Mouse (Mus musculus) forebrain, embryonic 16.5 days (tissue): ENCODE data around the gene Rph3al. TPM values are rescaled to one million over a fixed set of nuclear protein-coding genes. Genes with fewer than 3 reads are reported as not detected.

Experiments used
- ATAC-seq: fragments of 200-750 bp; cut with Nextera tagmentation; 2 replicates; pipeline ENCODE4 v1.8.0; 2017; ENCODE audit warnings: mild to moderate bottlenecking, moderate library complexity
- H3K27ac ChIP-seq: fragments of 300-500 bp; sonication (generic); 2 replicates; pipeline ENCODE4 v1.5.1; 2014; ENCODE audit warnings: low read length, control low read depth
- H3K27me3 ChIP-seq: fragments of 300-500 bp; sonication (generic); replicated peaks from 2 replicates; pipeline ENCODE4 v1.6.1; 2014; ENCODE audit warnings: low read length; ENCODE audit not compliant: control insufficient read depth, insufficient read depth
- H3K36me3 ChIP-seq: fragments of 300-500 bp; sonication (generic); 2 replicates; pipeline ENCODE4 v1.6.1; 2014; ENCODE audit not compliant: control insufficient read depth, insufficient read depth
- H3K4me1 ChIP-seq: fragments of 300-500 bp; sonication (generic); replicated peaks from 2 replicates; pipeline ENCODE4 v1.6.1; 2014; ENCODE audit warnings: low read length; ENCODE audit not compliant: control insufficient read depth, insufficient read depth
- H3K4me2 ChIP-seq: fragments of 300-500 bp; sonication (generic); 2 replicates; pipeline ENCODE4 v1.6.1; 2014; ENCODE audit warnings: mild to moderate bottlenecking, low read length, control low read depth
- H3K4me3 ChIP-seq: fragments of 300-500 bp; sonication (generic); replicated peaks from 2 replicates; pipeline ENCODE4 v1.5.1; 2014; ENCODE audit warnings: mild to moderate bottlenecking, low read length, control low read depth
- H3K9ac ChIP-seq: fragments of 300-500 bp; sonication (generic); replicated peaks from 2 replicates; pipeline ENCODE4 v1.6.1; 2014; ENCODE audit warnings: low read depth, low read length, control low read depth
- H3K9me3 ChIP-seq: fragments of 300-500 bp; sonication (generic); 2 replicates; pipeline ENCODE4 v1.6.1; 2016; ENCODE audit warnings: low read length; ENCODE audit not compliant: control insufficient read depth
- WGBS: fragments of 180-500 bp; shearing (Covaris S2); extraction: QIAGEN DNeasy Blood & Tissue Kit; methylation state at CpG from one replicate; pipeline ENCODE4 v1.1.7; 2014; 5-methylcytosine and 5-hydroxymethylcytosine counted together
- polyA plus RNA-seq: library from polyadenylated mRNA; unstranded; fragments of >200 nt; fragmentation: Nextera tagmentation; extraction: Ambion mirVana; gene quantifications from 2 replicates; pipeline ENCODE4 v1.2.1, GENCODE M21; 2015

The Rph3al gene
- polyA plus RNA-seq, 1 experiment from 2014 or later = 2.0 TPM

GRCm38 (mm10) chr11:75935819-75936430, 2.3 kb downstream of the Rph3al start:
- Histone ChIP-seq H3K27me3 (no peaks in the 10 kb centered on the region), H3K36me3 (no peaks in the 10 kb centered on the region), H3K27ac (no peak overlapping the region), H3K9ac (no peak overlapping the region), H3K4me1 (peaks cover 8% of the 10 kb centered on the region; the same call in 1 of the 2 replicates), H3K9me3 (no peaks in the 10 kb centered on the region), H3K4me2 (no peak overlapping the region), H3K4me3 (no peak overlapping the region)
- WGBS = 67% methylated on average over 7 of the region's 7 CpGs
- no peak for ATAC-seq

GRCm38 (mm10) chr11:75934425-75934824, 3.8 kb downstream of the Rph3al start:
- H3K36me3 ChIP-seq = no peaks in the 10 kb centered on the region
- ATAC-seq = no peak
- no peak overlapping the region for H3K4me3 ChIP-seq
- H3K27ac ChIP-seq = no peak overlapping the region
- H3K9me3 ChIP-seq = no peaks in the 10 kb centered on the region
- H3K4me2 ChIP-seq = no peak overlapping the region
- H3K27me3 ChIP-seq = no peaks in the 10 kb centered on the region
- H3K9ac ChIP-seq = no peak overlapping the region
- WGBS = 51% methylated on average over 6 of the region's 6 CpGs
- H3K4me1 ChIP-seq = peaks cover 8% of the 10 kb centered on the region; the same call in 1 of the 2 replicates

- no peak overlapping the region for H3K4me2 ChIP-seq
- H3K9me3 ChIP-seq = no peaks in the 10 kb centered on the region
- 90% methylated on average over 5 of the region's 5 CpGs for WGBS
- H3K36me3 ChIP-seq = no peaks in the 10 kb centered on the region
- no peak for ATAC-seq
- no peaks in the 10 kb centered on the region for H3K27me3 ChIP-seq
- H3K4me3 ChIP-seq = no peak overlapping the region
- peaks cover 8% of the 10 kb centered on the region; the same call in 1 of the 2 replicates for H3K4me1 ChIP-seq
- H3K9ac ChIP-seq = no peak overlapping the region
- H3K27ac ChIP-seq = no peak overlapping the region
Measured at GRCm38 (mm10) chr11:75933371-75933770, 4.9 kb downstream of the Rph3al start.

GRCm38 (mm10) chr11:75930911-75931678, 7.1 kb downstream of the Rph3al start:
- no peaks in the 10 kb centered on the region for H3K9me3 ChIP-seq
- no peak overlapping the region for H3K27ac ChIP-seq
- no peak overlapping the region for H3K9ac ChIP-seq
- 65% methylated on average over 11 of the region's 11 CpGs for WGBS
- no peak overlapping the region for H3K4me3 ChIP-seq
- H3K27me3 ChIP-seq = no peaks in the 10 kb centered on the region
- H3K4me2 ChIP-seq = no peak overlapping the region
- H3K36me3 ChIP-seq = no peaks in the 10 kb centered on the region
- H3K4me1 ChIP-seq = 0 out of 2 replicates have a peak, but pooled peaks cover 3% of the 10 kb centered on the region
- ATAC-seq = no peak

- ATAC-seq = no peak
- H3K9ac ChIP-seq = no peak overlapping the region
- H3K36me3 ChIP-seq = no peaks in the 10 kb centered on the region
- 84% methylated on average over 9 of the region's 9 CpGs for WGBS
- no peaks in the 10 kb centered on the region for H3K27me3 ChIP-seq
- H3K4me3 ChIP-seq = no peak overlapping the region
- 0 out of 2 replicates have a peak, but pooled peaks cover 3% of the 10 kb centered on the region for H3K4me1 ChIP-seq
- no peak overlapping the region for H3K4me2 ChIP-seq
- no peaks in the 10 kb centered on the region for H3K9me3 ChIP-seq
- H3K27ac ChIP-seq = no peak overlapping the region
Measured at GRCm38 (mm10) chr11:75930208-75930607, 8.0 kb downstream of the Rph3al start.

- Histone ChIP-seq H3K9me3 (no peaks in the 10 kb centered on the region), H3K27ac (no peak overlapping the region), H3K4me3 (no peak overlapping the region), H3K36me3 (no peaks in the 10 kb centered on the region), H3K27me3 (no peaks in the 10 kb centered on the region), H3K4me1 (0 out of 2 replicates have a peak, but pooled peaks cover 3% of the 10 kb centered on the region), H3K4me2 (no peak overlapping the region), H3K9ac (no peak overlapping the region)
- no peak for ATAC-seq
- WGBS = 90% methylated on average over 2 of the region's 2 CpGs
Measured at GRCm38 (mm10) chr11:75927881-75928280, 10.3 kb downstream of the Rph3al start.

GRCm38 (mm10) chr11:75926431-75927312, 11.6 kb downstream of the Rph3al start:
- WGBS = 60% methylated on average over 13 of the region's 13 CpGs

GRCm38 (mm10) chr11:75925801-75926200, 12.4 kb downstream of the Rph3al start:
- H3K27ac ChIP-seq = no peak overlapping the region
- H3K4me2 ChIP-seq = no peak overlapping the region
- no peak overlapping the region for H3K9ac ChIP-seq
- H3K9me3 ChIP-seq = no peaks in the 10 kb centered on the region
- no peak overlapping the region for H3K4me3 ChIP-seq
- 73% methylated on average over 7 of the region's 7 CpGs for WGBS
- H3K4me1 ChIP-seq = 0 out of 2 replicates have a peak, but pooled peaks cover 3% of the 10 kb centered on the region
- ATAC-seq = no peak
- H3K27me3 ChIP-seq = no peaks in the 10 kb centered on the region
- H3K36me3 ChIP-seq = no peaks in the 10 kb centered on the region

More at GRCm38 (mm10) chr11:75926431-75927312, 11.6 kb downstream of the Rph3al start:
- Histone ChIP-seq H3K36me3 (no peaks in the 10 kb centered on the region), H3K9me3 (no peaks in the 10 kb centered on the region), H3K4me3 (no peak overlapping the region), H3K4me1 (0 out of 2 replicates have a peak, but pooled peaks cover 3% of the 10 kb centered on the region), H3K4me2 (no peak overlapping the region), H3K27me3 (no peaks in the 10 kb centered on the region), H3K9ac (no peak overlapping the region), H3K27ac (no peak overlapping the region)
- no peak for ATAC-seq

GRCm38 (mm10) chr11:75922741-75923140, 15.5 kb downstream of the Rph3al start:
- 83% methylated on average over 4 of the region's 4 CpGs for WGBS
- no peak overlapping the region for H3K9ac ChIP-seq
- ATAC-seq = no peak

More at GRCm38 (mm10) chr11:75922741-75923140, 15.5 kb downstream of the Rph3al start:
- Histone ChIP-seq H3K4me3 (no peak overlapping the region), H3K27ac (no peak overlapping the region), H3K4me2 (no peak overlapping the region), H3K4me1 (0 out of 2 replicates have a peak, but pooled peaks cover 3% of the 10 kb centered on the region), H3K27me3 (no peaks in the 10 kb centered on the region), H3K36me3 (no peaks in the 10 kb centered on the region), H3K9me3 (no peaks in the 10 kb centered on the region)
